Mouse (Mus musculus): ENCODE measurements around the gene Gm20379. TPM values are rescaled to one million over a fixed set of nuclear protein-coding genes. Genes with fewer than 3 reads are reported as not detected.

The Gm20379 gene
- polyA plus RNA-seq, 1 experiment from 2014 or later = 0.47 TPM

Other genes with a start within 250 kb of the Gm20379 start
- gene Rasgrf2, start 174.3 kb upstream of the Gm20379 start, polyA plus RNA-seq (2015; fragmentation: Nextera tagmentation; extraction: Ambion mirVana) = 0.29 and 0.53 TPM in 2 replicates
- gene Dhfr, start 48.7 kb downstream of the Gm20379 start, polyA plus RNA-seq (2015; fragmentation: Nextera tagmentation; extraction: Ambion mirVana) = 9.5 and 10.2 TPM in 2 replicates
- 13.4 and 16.7 TPM in 2 replicates for gene Msh3, start 49.0 kb downstream of the Gm20379 start, polyA plus RNA-seq (2015; fragmentation: Nextera tagmentation; extraction: Ambion mirVana)
- gene Ankrd34b, start 119.9 kb downstream of the Gm20379 start, polyA plus RNA-seq (2015; fragmentation: Nextera tagmentation; extraction: Ambion mirVana) = 0.09 and 0.14 TPM in 2 replicates
- gene Fam151b, start 178.0 kb downstream of the Gm20379 start, polyA plus RNA-seq (2015; fragmentation: Nextera tagmentation; extraction: Ambion mirVana) = 0.11 TPM in 1 of 2 replicates, not detected in the other
- 6.9 and 7.4 TPM in 2 replicates for gene Zfyve16, start 224.9 kb downstream of the Gm20379 start, polyA plus RNA-seq (2015; fragmentation: Nextera tagmentation; extraction: Ambion mirVana)